Mouse (Mus musculus) cerebellum, postnatal 4 days (tissue): ENCODE measurements around the gene Ano4.
"Not testable (repeated sequence)": the region's sequence is repeated elsewhere in the genome, so short reads cannot be mapped to it uniquely, and the experiment has no call there.

Source experiments
- DNase-seq, 2 experiments: peaks; one replicate each; pipeline ENCODE4 v3.0.0; 2022; ENCODE audit warnings: low spot score in 2 of 2, mixed read lengths in 1 of 2

Ano4 gene

GRCm38 (mm10) chr10:89149166-89149565, 195.4 kb downstream of the Ano4 start:
- no peak for DNase-seq

- no peak for DNase-seq
Observed at GRCm38 (mm10) chr10:89121391-89121790, 223.2 kb downstream of the Ano4 start.

GRCm38 (mm10) chr10:89114381-89114780, 230.2 kb downstream of the Ano4 start:
- DNase-seq, result no peak

- DNase-seq, result no peak
Observed at GRCm38 (mm10) chr10:89111466-89111865, 233.1 kb downstream of the Ano4 start.

- DNase-seq, result no peak
Observed at GRCm38 (mm10) chr10:89110917-89111316, 233.6 kb downstream of the Ano4 start.

GRCm38 (mm10) chr10:89103594-89103993, 241.0 kb downstream of the Ano4 start:
- DNase-seq, result no peak

GRCm38 (mm10) chr10:89102025-89102424, 242.5 kb downstream of the Ano4 start:
- DNase-seq, result no peak

- no peak for DNase-seq
Observed at GRCm38 (mm10) chr10:89098183-89098582, 246.4 kb downstream of the Ano4 start.

- DNase-seq, result no peak
Observed at GRCm38 (mm10) chr10:89092350-89093040, 252.1 kb downstream of the Ano4 start.

- DNase-seq, result no peak
Observed at GRCm38 (mm10) chr10:89077447-89077846, 267.1 kb downstream of the Ano4 start.

GRCm38 (mm10) chr10:89055891-89056290, 288.7 kb downstream of the Ano4 start:
- DNase-seq, result no peak

GRCm38 (mm10) chr10:89044921-89045320, 299.6 kb downstream of the Ano4 start:
- DNase-seq, result not testable (repeated sequence)

GRCm38 (mm10) chr10:89044166-89044565, 300.4 kb downstream of the Ano4 start:
- DNase-seq, result no peak

- DNase-seq, result no peak
Observed at GRCm38 (mm10) chr10:89018926-89019325, 325.6 kb downstream of the Ano4 start.

GRCm38 (mm10) chr10:89008303-89008702, 336.3 kb downstream of the Ano4 start:
- no peak for DNase-seq

- DNase-seq, result no peak
Observed at GRCm38 (mm10) chr10:89004518-89004917, 340.0 kb downstream of the Ano4 start.

- DNase-seq, result no peak
Observed at GRCm38 (mm10) chr10:88986925-88987324, 357.6 kb downstream of the Ano4 start.

- peak in 1 of 2 experiments; percentile 14 for DNase-seq
Observed at GRCm38 (mm10) chr10:88983444-88983843, 361.1 kb downstream of the Ano4 start.

- no peak for DNase-seq
Observed at GRCm38 (mm10) chr10:88979451-88979850, 365.1 kb downstream of the Ano4 start.

- no peak for DNase-seq
Observed at GRCm38 (mm10) chr10:88978932-88979331, 365.6 kb downstream of the Ano4 start.

- DNase-seq, result no peak
Observed at GRCm38 (mm10) chr10:88970951-88971725, 373.4 kb downstream of the Ano4 start.

GRCm38 (mm10) chr10:88968586-88968985, 376.0 kb downstream of the Ano4 start:
- no peak for DNase-seq

- no peak for DNase-seq
Observed at GRCm38 (mm10) chr10:88960791-88961190, 383.8 kb downstream of the Ano4 start.
